Mouse (Mus musculus) kidney, adult 2 months (tissue): ENCODE measurements around the gene Gdi1. TPM values are rescaled to one million over a fixed set of nuclear protein-coding genes. Genes with fewer than 3 reads are reported as not detected.
A peak's percentile ranks its signal among the peaks of the same experiment; 100 is the strongest.

Experiments used
- DNase-seq: peaks from one replicate; pipeline ENCODE4 v3.0.0; 2021
- H3K27ac ChIP-seq: fragments of 200-500 bp; 2 replicates; pipeline ENCODE4 v1.5.1; 2012; ENCODE audit warnings: low read depth, low read length, control low read depth, inconsistent platforms; ENCODE audit not compliant: insufficient read depth
- H3K27me3 ChIP-seq: fragments of 200-500 bp; replicated peaks from 2 replicates; pipeline ENCODE4 v1.6.1; 2012; ENCODE audit warnings: mild to moderate bottlenecking, moderate library complexity, low read length, inconsistent platforms; ENCODE audit not compliant: control insufficient read depth, insufficient read depth
- H3K36me3 ChIP-seq: fragments of 200-500 bp; 2 replicates; pipeline ENCODE4 v1.6.1; 2012; ENCODE audit warnings: mild to moderate bottlenecking, moderate library complexity, low read length, inconsistent platforms; ENCODE audit not compliant: control insufficient read depth, insufficient read depth
- H3K4me1 ChIP-seq: fragments of 200-500 bp; 2 replicates; pipeline ENCODE4 v1.6.1; 2011; ENCODE audit warnings: low read length; ENCODE audit not compliant: control insufficient read depth, insufficient read depth
- H3K4me3 ChIP-seq: fragments of 200-500 bp; 2 replicates; pipeline ENCODE4 v1.5.1; 2011; ENCODE audit warnings: mild to moderate bottlenecking, low read depth, low read length, control low read depth; ENCODE audit not compliant: insufficient read depth
- CTCF ChIP-seq: fragments of 200-500 bp; conservative IDR thresholded peaks from 2 replicates; pipeline ENCODE4 v1.5.1; 2011; ENCODE audit warnings: low read depth, mild to moderate bottlenecking, control low read depth, low read length, moderate library complexity, mixed read lengths; ENCODE audit not compliant: insufficient read depth, insufficient read length
- POLR2A ChIP-seq: fragments of 200-500 bp; IDR thresholded peaks from one replicate; pipeline ENCODE4 v1.6.1; 2011; ENCODE audit warnings: low read depth, low read length, control low read depth
- WGBS: fragments of 180-500 bp; shearing (Covaris S2); methylation state at CpG from one replicate; pipeline ENCODE4 v1.1.7; 2018; 5-methylcytosine and 5-hydroxymethylcytosine counted together
- polyA plus RNA-seq: library from polyadenylated mRNA; depleted of rRNA; stranded (reverse); fragments of >200 nt; gene quantifications from 2 replicates; pipeline ENCODE4 v1.2.3, GENCODE M21; 2012

The Gdi1 gene
- polyA plus RNA-seq, 1 experiment: 120 TPM

GRCm38 (mm10) chrX:74296538-74297448, 8.0 kb upstream of the Gdi1 start, which contains the start of gene Atp6ap1:
Gene Atp6ap1 (plus strand): TSS chrX:74297097.
- H3K27ac ChIP-seq: peak within 1 kb of the TSS; percentile 58
- TF ChIP-seq POLR2A (peak; percentile 56), CTCF (no peak)
- WGBS: under 1% methylated on average over 37 of the region's 37 CpGs
- DNase-seq: peak; percentile 98
- H3K36me3 ChIP-seq: no peaks in the 10 kb centered on the region
- peak within 1 kb of the TSS; percentile 98 for H3K4me3 ChIP-seq
- no peaks in the 10 kb centered on the region for H3K27me3 ChIP-seq
- H3K4me1 ChIP-seq: no peaks in the 10 kb centered on the region

DNA sequence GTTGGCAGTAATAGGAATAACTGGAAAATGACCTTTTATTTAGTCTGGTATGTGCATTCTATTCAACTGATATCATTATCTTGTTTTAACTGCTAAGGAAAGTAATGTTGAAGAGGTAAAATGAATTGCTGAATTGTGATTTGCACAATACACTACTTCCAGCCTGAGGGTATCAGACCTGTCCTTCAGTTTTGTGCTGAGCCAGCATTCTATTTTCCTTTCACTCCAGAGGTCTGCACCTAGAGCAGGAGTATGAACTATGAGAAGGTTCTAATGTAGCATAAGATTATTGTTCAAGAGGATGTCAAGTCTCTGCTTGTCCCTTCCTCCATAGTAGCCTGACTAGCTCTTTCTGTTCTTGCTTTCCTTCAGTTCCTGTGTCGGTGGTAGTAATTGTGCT, 6.5 kb upstream of the Gdi1 start:
- TF ChIP-seq CTCF (no peak), POLR2A (no peak)
- H3K27ac ChIP-seq: no peak overlapping the region
- H3K27me3 ChIP-seq: no peaks in the 10 kb centered on the region
- no peaks in the 10 kb centered on the region for H3K4me1 ChIP-seq
- WGBS: 93% methylated on average over 1 of the region's 1 CpGs
- H3K36me3 ChIP-seq: peaks cover 1% of the 10 kb centered on the region; the same call in 1 of the 2 replicates
- DNase-seq: no peak
- H3K4me3 ChIP-seq: no peak overlapping the region

DNA sequence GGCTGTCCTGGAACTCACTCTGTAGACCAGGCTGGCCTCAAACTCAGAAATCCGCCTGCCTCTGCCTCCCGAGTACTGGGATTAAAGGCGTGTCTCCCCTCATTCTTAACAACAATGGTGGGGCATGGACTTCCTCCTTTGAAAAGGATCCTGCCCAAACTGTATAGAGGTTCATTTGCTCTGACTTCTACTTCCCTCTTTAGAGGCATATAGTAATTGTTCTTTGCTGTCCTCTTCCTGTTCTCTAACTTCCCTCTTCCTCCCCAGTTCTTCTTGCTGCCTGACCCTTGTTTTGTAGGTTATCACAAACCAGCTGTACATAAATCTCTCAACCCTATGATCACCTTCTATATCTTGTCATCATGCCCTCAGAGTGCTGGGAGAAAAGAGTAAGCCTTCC, 5.1 kb upstream of the Gdi1 start:
- Histone ChIP-seq H3K27ac (peak overlapping the region; percentile 23; the same call in 1 of the 2 replicates), H3K27me3 (no peaks in the 10 kb centered on the region), H3K4me3 (no peak overlapping the region), H3K4me1 (no peaks in the 10 kb centered on the region; the same call in 1 of the 2 replicates), H3K36me3 (peaks cover 1% of the 10 kb centered on the region; the same call in 1 of the 2 replicates)
- 87% methylated on average over 3 of the region's 3 CpGs for WGBS
- no peak for TF ChIP-seq POLR2A
- no peak for TF ChIP-seq CTCF
- DNase-seq: no peak

DNA sequence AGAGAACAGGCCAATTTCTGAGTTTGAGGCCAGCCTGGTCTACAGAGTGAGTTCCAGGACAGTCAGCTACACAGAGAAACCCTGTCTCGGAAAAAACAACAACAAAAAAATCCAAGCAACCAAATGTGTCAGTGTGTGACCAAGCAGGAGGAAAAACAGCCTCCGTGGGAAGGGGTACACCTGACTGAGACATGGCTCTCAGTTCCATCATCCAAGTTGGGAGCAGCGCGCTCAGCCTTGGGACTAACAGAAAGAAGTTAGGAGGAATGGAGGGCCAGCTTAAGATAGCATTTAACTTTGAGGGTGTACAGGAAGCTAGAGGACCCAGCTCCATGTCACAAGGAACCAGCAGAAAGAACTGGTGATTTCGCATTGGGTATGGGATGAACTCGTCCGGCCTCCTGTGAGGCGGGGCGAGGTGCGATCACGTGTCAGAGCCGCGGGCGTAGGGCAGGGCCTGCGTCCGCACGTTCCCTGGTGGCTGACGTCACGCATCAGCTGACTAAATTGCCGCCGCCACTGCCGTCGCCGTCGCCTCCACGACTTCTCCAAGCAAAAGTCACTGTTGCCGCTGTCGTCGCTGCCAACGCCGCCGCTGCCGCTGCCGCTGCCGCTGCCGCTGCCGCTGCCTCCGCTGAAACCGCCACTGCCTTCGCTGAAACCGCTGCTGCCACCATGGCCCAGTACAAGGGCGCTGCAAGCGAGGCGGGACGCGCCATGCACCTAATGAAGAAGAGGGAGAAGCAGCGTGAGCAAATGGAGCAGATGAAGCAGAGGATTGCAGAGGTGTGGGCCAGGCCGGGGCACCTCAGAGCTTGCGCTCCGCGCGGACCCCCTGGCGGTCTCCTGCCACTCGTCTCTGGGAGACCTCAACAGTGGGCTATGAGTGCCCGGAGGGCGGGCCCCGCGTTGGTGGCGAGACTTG, 8.0 kb downstream of the Gdi1 start, which contains the start of gene Fam50a:
TSS of gene Fam50a (plus strand) at position 494 of the 925 bp plus-strand sequence.
- TF ChIP-seq POLR2A (peak; percentile 45), CTCF (no peak)
- no peaks in the 10 kb centered on the region for H3K27me3 ChIP-seq
- peak within 1 kb of the TSS; percentile 92 for H3K4me3 ChIP-seq
- H3K27ac ChIP-seq: peak within 1 kb of the TSS; percentile 93
- WGBS: 1% methylated on average over 59 of the region's 59 CpGs
- H3K36me3 ChIP-seq: no peaks in the 10 kb centered on the region
- peaks cover 13% of the 10 kb centered on the region; the same call in 1 of the 2 replicates for H3K4me1 ChIP-seq
- peak; percentile 94 for DNase-seq

GRCm38 (mm10) chrX:74328725-74329161, 23.9 kb downstream of the Gdi1 start, which contains the start of gene Plxna3:
Gene Plxna3 (plus strand): TSS chrX:74329066.
- TF ChIP-seq POLR2A (no peak), CTCF (no peak)
- Histone ChIP-seq H3K4me3 (peak within 1 kb of the TSS; percentile 52), H3K4me1 (no peaks in the 10 kb centered on the region), H3K27ac (0 out of 2 replicates have a peak within 1 kb of the TSS, but pooled peaks have one; percentile 39), H3K36me3 (no peaks in the 10 kb centered on the region), H3K27me3 (no peaks in the 10 kb centered on the region)
- WGBS: 0% methylated on average over 15 of the region's 30 CpGs
- DNase-seq: peak; percentile 73

- Histone ChIP-seq H3K4me1 (no peaks in the 10 kb centered on the region), H3K36me3 (no peaks in the 10 kb centered on the region), H3K27ac (no peak overlapping the region), H3K27me3 (no peaks in the 10 kb centered on the region), H3K4me3 (peak overlapping the region; percentile 52)
- WGBS: 20% methylated on average over 10 of the region's 10 CpGs
- no peak for DNase-seq
- TF ChIP-seq CTCF (no peak), POLR2A (no peak)
Measured at GRCm38 (mm10) chrX:74329215-74329671, 24.4 kb downstream of the Gdi1 start.
